1 mouse cellular context compared by ENCODE assay signal in genomic region chr2:130293009-130293408, GRCm38 (mm10).
TF ChIP-seq lines count a peak whose summit lies in the region.

No protein-coding gene starts in this region.

TF ChIP-seq in MEL, 35 proteins besides CTCF, POLR2A, EP300 and RAD21 (continued from another document):
- TF ChIP-seq TCF12 (IDR thresholded peaks at IDR 0.05; ENCODE audit: low read depth, low read length) = peak; percentile 67
- 0 out of 2 replicates have a peak, but pooled peaks have one; percentile 23 for TF ChIP-seq ETS1 (IDR thresholded peaks at IDR 0.05; ENCODE audit: low read depth, low read length)
- peak; percentile 44; the same call in 1 of the 2 replicates for TF ChIP-seq RCOR1 (IDR thresholded peaks at IDR 0.05; ENCODE audit: low read depth, low read length)
- no peak for TF ChIP-seq MEF2A (IDR thresholded peaks at IDR 0.05; ENCODE audit: extremely low read depth, insufficient replicate concordance, low read depth, low read length, poor library complexity, severe bottlenecking)
- TF ChIP-seq ZNF384 (IDR thresholded peaks at IDR 0.05; ENCODE audit: low read depth, low read length) = no peak
- TF ChIP-seq MYB (IDR thresholded peaks at IDR 0.05; ENCODE audit: low read depth, low read length) = no peak
- no peak for TF ChIP-seq GABPA (IDR thresholded peaks at IDR 0.05; ENCODE audit: low read depth, low read length)
- TF ChIP-seq BHLHE40 (IDR thresholded peaks at IDR 0.05; ENCODE audit: borderline replicate concordance, low read depth, low read length) = no peak
- no peak for TF ChIP-seq NRF1 (IDR thresholded peaks at IDR 0.05; ENCODE audit: insufficient read depth, low read depth, low read length, poor library complexity, severe bottlenecking)
- peak; percentile 21; the same call in 1 of the 2 replicates for TF ChIP-seq SIN3A (IDR thresholded peaks at IDR 0.05; ENCODE audit: low read length)
- TF ChIP-seq SMC3 (IDR thresholded peaks at IDR 0.05; ENCODE audit: low read depth, low read length) = no peak
- TF ChIP-seq MXI1 (IDR thresholded peaks at IDR 0.05; ENCODE audit: low read depth, low read length) = 0 out of 2 replicates have a peak, but pooled peaks have one; percentile 24
- peak; percentile 38 for TF ChIP-seq TAL1 (IDR thresholded peaks at IDR 0.05; ENCODE audit: low read length)
- no peak for TF ChIP-seq MAZ (IDR thresholded peaks at IDR 0.05; ENCODE audit: low read depth, low read length)
